1 mouse cellular context compared by ENCODE assay signal in the genomic region with DNA sequence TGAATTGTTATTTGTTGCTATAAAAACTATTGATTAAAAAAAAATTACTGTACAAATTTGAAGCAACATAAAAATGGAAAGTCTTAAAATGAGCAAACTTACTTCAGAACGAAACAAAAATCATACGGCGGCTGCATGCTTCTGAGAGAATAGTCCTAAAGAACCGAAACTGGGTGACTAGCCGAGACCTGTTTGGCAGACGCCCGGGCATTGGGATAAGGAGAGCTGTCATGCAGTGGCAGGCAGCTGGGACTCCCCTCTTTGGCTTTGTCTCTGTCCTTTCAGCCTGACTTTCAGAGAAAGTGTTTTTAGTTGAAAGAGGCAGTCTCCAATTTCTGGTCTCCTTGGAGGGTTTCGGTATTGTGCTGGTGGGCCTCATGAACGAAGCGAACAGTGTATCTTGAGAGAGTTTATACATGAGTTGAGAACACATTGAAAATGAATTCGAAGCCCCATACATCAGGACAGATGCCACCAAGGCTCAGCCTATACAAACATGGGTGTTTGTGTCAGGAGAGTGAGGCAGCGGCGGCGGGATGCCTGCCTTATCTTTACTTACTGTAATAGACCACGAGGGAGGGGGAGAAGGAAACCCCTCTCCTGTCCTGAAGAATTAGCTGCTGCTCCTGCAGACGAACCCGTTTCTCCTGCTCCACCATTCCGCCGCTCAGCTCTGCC.
TF ChIP-seq lines count a peak whose summit lies in the region.

No protein-coding gene starts in this region.

TF ChIP-seq in CH12.LX, 34 proteins besides CTCF, POLR2A, EP300 and RAD21 (continued from another document):
- TF ChIP-seq ZKSCAN1 (IDR thresholded peaks at IDR 0.05; ENCODE audit: borderline replicate concordance, low read depth, low read length) (no peak), SMC3 (IDR thresholded peaks at IDR 0.05; ENCODE audit: low read depth, low read length) (no peak), IRF4 (IDR thresholded peaks at IDR 0.05; ENCODE audit: low read depth, low read length) (peak; percentile 98), ZNF384 (IDR thresholded peaks at IDR 0.05; ENCODE audit: low read depth, low read length) (no peak), USF1 (IDR thresholded peaks at IDR 0.05; ENCODE audit: low read depth, low read length) (no peak), CHD1 (IDR thresholded peaks at IDR 0.05; ENCODE audit: low read depth, low read length) (peak; percentile 99), SIN3A (IDR thresholded peaks at IDR 0.05; ENCODE audit: low read length) (no peak)
